Mouse (Mus musculus) mouse trophoblast stem cell (cell line): ENCODE results near the gene Hs3st3a1.

Experiments
- in situ Hi-C, 2 experiments: fragments of 300-500 bp; cut with MseI, MboI; formaldehyde crosslinking; loops; 2 replicates in 1 of 2; 3 replicates in 1 of 2; pipeline ENCODE4 v1.15.1; 2025

The Hs3st3a1 gene

GRCm38 (mm10) chr11:64549955-64550354, 114.8 kb downstream of the Hs3st3a1 start:
- in situ Hi-C loops: no loop called here

GRCm38 (mm10) chr11:64558282-64558681, 123.2 kb downstream of the Hs3st3a1 start:
- in situ Hi-C loops: no loop called here

- in situ Hi-C loops: no loop called here
These were observed 124.3 kb downstream of the Hs3st3a1 start for GRCm38 (mm10) chr11:64559388-64559787.

GRCm38 (mm10) chr11:64560471-64560870, 125.3 kb downstream of the Hs3st3a1 start:
- in situ Hi-C loops: no loop called here

- in situ Hi-C loops: no loop called here
These were observed 127.6 kb downstream of the Hs3st3a1 start for GRCm38 (mm10) chr11:64562771-64563170.
